Mouse (Mus musculus): Measurements from ENCODE around the gene Usp46. TPM values are rescaled to one million over a fixed set of nuclear protein-coding genes. Genes with fewer than 3 reads are reported as not detected.

Usp46 gene
- polyA plus RNA-seq, 1 experiment from 2014 or later: 37.7 TPM

DNA sequence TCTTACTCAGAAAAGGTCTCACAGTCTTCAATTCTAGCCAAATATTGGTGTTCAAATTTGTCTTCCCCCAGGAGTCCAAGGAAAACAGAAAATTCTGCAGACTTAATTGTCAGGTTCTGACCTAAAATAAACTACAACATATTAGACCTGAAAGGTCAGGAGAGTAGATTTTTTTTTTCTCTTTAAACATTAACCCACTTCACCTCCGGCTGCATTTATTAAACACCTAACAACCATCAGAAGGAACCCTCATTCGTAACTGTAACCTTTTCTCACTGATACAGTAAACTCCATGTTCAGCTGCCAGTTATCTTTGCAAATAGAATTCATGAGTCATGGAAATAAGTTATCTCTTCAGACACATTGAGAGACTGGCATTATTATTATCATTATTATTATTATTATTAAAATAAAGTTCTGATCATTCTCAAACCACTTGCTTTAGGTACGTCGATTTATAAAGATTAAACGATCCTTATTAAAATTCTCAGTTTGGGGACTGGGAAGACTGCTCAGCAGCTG lies 4.9 kb downstream of the Usp46 start:
- Histone ChIP-seq H3K27me3 (replicated peaks; ENCODE audit: control insufficient read depth, insufficient read depth, low read length) (no peaks in the 10 kb centered on the region), H3K4me1 (ENCODE audit: control insufficient read depth, insufficient read depth, low read depth, low read length) (peaks cover 25% of the 10 kb centered on the region), H3K27ac (ENCODE audit: low read depth, low read length) (no peak overlapping the region), H3K9me3 (ENCODE audit: control insufficient read depth, low read length) (no peaks in the 10 kb centered on the region), H3K4me2 (ENCODE audit: low read length) (no peak overlapping the region), H3K4me3 (ENCODE audit: low read length) (no peak overlapping the region), H3K36me3 (ENCODE audit: control insufficient read depth, insufficient read depth, low read length) (no peaks in the 10 kb centered on the region), H3K9ac (ENCODE audit: low read depth, low read length) (no peak overlapping the region)
- ATAC-seq: no peak
- 93% methylated on average over 5 of the region's 5 CpGs for WGBS

GRCm38 (mm10) chr5:74062266-74062665 lies 6.0 kb downstream of the Usp46 start:
- no peak for ATAC-seq
- Histone ChIP-seq H3K4me3 (ENCODE audit: low read length) (no peak overlapping the region), H3K4me1 (ENCODE audit: control insufficient read depth, insufficient read depth, low read depth, low read length) (peaks cover 23% of the 10 kb centered on the region), H3K9ac (ENCODE audit: low read depth, low read length) (no peak overlapping the region), H3K27me3 (replicated peaks; ENCODE audit: control insufficient read depth, insufficient read depth, low read length) (no peaks in the 10 kb centered on the region), H3K9me3 (ENCODE audit: control insufficient read depth, low read length) (no peaks in the 10 kb centered on the region), H3K4me2 (ENCODE audit: low read length) (no peak overlapping the region), H3K36me3 (ENCODE audit: control insufficient read depth, insufficient read depth, low read length) (no peaks in the 10 kb centered on the region), H3K27ac (ENCODE audit: low read depth, low read length) (no peak overlapping the region)
- WGBS: 82% methylated on average over 7 of the region's 7 CpGs

- Histone ChIP-seq H3K4me3 (ENCODE audit: low read length) (no peak overlapping the region), H3K9me3 (ENCODE audit: control insufficient read depth, low read length) (no peaks in the 10 kb centered on the region), H3K36me3 (ENCODE audit: control insufficient read depth, insufficient read depth, low read length) (no peaks in the 10 kb centered on the region), H3K27ac (ENCODE audit: low read depth, low read length) (no peak overlapping the region), H3K4me1 (ENCODE audit: control insufficient read depth, insufficient read depth, low read depth, low read length) (peaks cover 16% of the 10 kb centered on the region), H3K4me2 (ENCODE audit: low read length) (peak overlapping the region; percentile 0), H3K27me3 (replicated peaks; ENCODE audit: control insufficient read depth, insufficient read depth, low read length) (no peaks in the 10 kb centered on the region), H3K9ac (ENCODE audit: low read depth, low read length) (no peak overlapping the region)
- no peak for ATAC-seq
- 56% methylated on average over 18 of the region's 18 CpGs for WGBS
These were observed 6.7 kb downstream of the Usp46 start for GRCm38 (mm10) chr5:74061408-74062047.

GRCm38 (mm10) chr5:74052171-74052909 lies 15.9 kb downstream of the Usp46 start:
- Histone ChIP-seq H3K27me3 (replicated peaks; ENCODE audit: control insufficient read depth, insufficient read depth, low read length) (no peaks in the 10 kb centered on the region), H3K9me3 (ENCODE audit: control insufficient read depth, low read length) (no peaks in the 10 kb centered on the region), H3K9ac (ENCODE audit: low read depth, low read length) (no peak overlapping the region), H3K27ac (ENCODE audit: low read depth, low read length) (peak overlapping the region; percentile 4), H3K4me2 (ENCODE audit: low read length) (0 out of 2 replicates have a peak overlapping the region, but pooled peaks have one; percentile 6), H3K4me1 (ENCODE audit: control insufficient read depth, insufficient read depth, low read depth, low read length) (peaks cover 16% of the 10 kb centered on the region), H3K4me3 (ENCODE audit: low read length) (no peak overlapping the region), H3K36me3 (ENCODE audit: control insufficient read depth, insufficient read depth, low read length) (no peaks in the 10 kb centered on the region)
- WGBS: 62% methylated on average over 15 of the region's 15 CpGs
- ATAC-seq: peak; percentile 48

DNA sequence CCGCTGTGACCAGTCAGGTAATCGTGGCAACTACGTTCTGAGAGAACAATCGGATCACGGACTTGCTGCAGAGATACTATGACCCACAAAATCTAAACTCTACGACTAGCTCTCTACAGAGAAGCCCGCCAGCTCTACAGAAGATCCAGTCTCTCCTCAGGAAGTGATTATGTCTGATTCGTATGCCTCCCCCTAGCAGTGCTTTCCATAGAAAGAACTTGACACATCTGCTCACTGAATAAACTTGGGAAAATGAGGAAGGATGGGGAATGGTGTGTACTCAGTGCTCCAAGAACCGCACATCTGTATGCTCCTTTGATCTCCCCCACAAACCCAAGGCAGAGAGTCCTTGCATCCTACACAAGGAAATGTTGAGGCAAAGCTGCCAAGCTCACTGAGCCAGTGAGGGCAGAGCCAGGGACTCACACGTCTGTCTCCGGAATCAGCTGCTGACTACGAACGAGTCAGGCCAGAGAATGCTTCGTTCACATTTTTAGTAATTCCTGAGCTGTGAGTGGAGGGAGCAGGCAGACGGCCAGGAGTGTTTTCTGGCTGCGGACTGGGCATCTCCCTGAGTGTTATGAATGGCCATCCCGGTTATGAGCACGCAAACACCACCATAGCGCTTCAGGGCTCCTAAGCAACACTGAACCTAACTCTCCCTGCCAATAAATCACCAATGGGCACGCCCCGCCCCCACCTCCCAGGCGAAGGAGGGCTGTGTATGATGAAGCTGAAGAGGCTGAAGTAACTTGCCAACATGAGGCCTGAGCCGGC lies 16.6 kb downstream of the Usp46 start:
- Histone ChIP-seq H3K4me3 (ENCODE audit: low read length) (no peak overlapping the region), H3K27me3 (replicated peaks; ENCODE audit: control insufficient read depth, insufficient read depth, low read length) (no peaks in the 10 kb centered on the region), H3K27ac (ENCODE audit: low read depth, low read length) (peak overlapping the region; percentile 4), H3K36me3 (ENCODE audit: control insufficient read depth, insufficient read depth, low read length) (no peaks in the 10 kb centered on the region), H3K4me2 (ENCODE audit: low read length) (0 out of 2 replicates have a peak overlapping the region, but pooled peaks have one; percentile 6), H3K9ac (ENCODE audit: low read depth, low read length) (no peak overlapping the region), H3K4me1 (ENCODE audit: control insufficient read depth, insufficient read depth, low read depth, low read length) (peaks cover 16% of the 10 kb centered on the region), H3K9me3 (ENCODE audit: control insufficient read depth, low read length) (no peaks in the 10 kb centered on the region)
- 73% methylated on average over 23 of the region's 23 CpGs for WGBS
- peak; percentile 60 for ATAC-seq

GRCm38 (mm10) chr5:74050903-74051302 lies 17.3 kb downstream of the Usp46 start:
- H3K9me3 ChIP-seq (ENCODE audit: control insufficient read depth, low read length): no peaks in the 10 kb centered on the region
- no peaks in the 10 kb centered on the region for H3K27me3 ChIP-seq (replicated peaks; ENCODE audit: control insufficient read depth, insufficient read depth, low read length)
- H3K27ac ChIP-seq (ENCODE audit: low read depth, low read length): no peak overlapping the region
- ATAC-seq: peak; percentile 18; the same call in 1 of the 2 replicates
- WGBS: 91% methylated on average over 2 of the region's 2 CpGs
- no peak overlapping the region for H3K4me3 ChIP-seq (ENCODE audit: low read length)
- no peak overlapping the region for H3K4me2 ChIP-seq (ENCODE audit: low read length)
- no peaks in the 10 kb centered on the region for H3K36me3 ChIP-seq (ENCODE audit: control insufficient read depth, insufficient read depth, low read length)
- no peak overlapping the region for H3K9ac ChIP-seq (ENCODE audit: low read depth, low read length)
- peaks cover 16% of the 10 kb centered on the region for H3K4me1 ChIP-seq (ENCODE audit: control insufficient read depth, insufficient read depth, low read depth, low read length)

DNA sequence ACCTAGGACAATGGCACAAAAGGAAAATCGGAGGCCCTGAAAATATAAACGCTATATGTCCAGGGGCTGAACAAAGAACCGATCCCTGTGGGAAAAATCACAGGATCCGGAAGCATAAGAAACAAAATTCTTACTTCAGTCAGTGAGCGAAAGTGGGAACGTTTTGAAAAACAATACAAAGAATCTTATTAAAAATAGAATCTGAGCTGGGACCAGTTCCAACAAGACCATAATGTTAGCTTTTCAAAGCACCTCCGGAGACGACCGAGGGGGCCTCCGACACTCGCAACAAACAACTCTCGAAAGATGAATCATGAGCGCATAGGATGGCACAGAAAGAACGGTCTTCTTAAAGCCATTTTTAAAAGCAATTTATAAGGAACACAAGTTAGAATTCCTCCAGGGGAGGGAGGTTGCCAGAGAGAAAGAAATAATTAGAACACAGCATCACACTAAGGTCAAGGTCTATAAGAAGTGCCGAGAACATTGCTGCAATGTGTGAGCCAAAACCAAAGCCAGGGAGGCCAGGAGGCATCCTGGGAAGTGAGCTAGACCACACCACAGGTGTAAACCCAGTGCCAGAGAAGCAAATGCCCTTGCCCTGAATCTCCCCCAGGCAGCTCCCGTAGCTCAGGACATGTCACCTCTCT lies 19.3 kb downstream of the Usp46 start:
- Histone ChIP-seq H3K4me2 (ENCODE audit: low read length) (no peak overlapping the region), H3K4me1 (ENCODE audit: control insufficient read depth, insufficient read depth, low read depth, low read length) (peaks cover 23% of the 10 kb centered on the region), H3K27ac (ENCODE audit: low read depth, low read length) (no peak overlapping the region), H3K9ac (ENCODE audit: low read depth, low read length) (no peak overlapping the region), H3K27me3 (replicated peaks; ENCODE audit: control insufficient read depth, insufficient read depth, low read length) (no peaks in the 10 kb centered on the region), H3K36me3 (ENCODE audit: control insufficient read depth, insufficient read depth, low read length) (no peaks in the 10 kb centered on the region), H3K4me3 (ENCODE audit: low read length) (no peak overlapping the region), H3K9me3 (ENCODE audit: control insufficient read depth, low read length) (no peaks in the 10 kb centered on the region)
- no peak for ATAC-seq
- WGBS: 64% methylated on average over 16 of the region's 16 CpGs

GRCm38 (mm10) chr5:74044591-74044990 lies 23.6 kb downstream of the Usp46 start:
- Histone ChIP-seq H3K9ac (ENCODE audit: low read depth, low read length) (no peak overlapping the region), H3K4me2 (ENCODE audit: low read length) (no peak overlapping the region), H3K9me3 (ENCODE audit: control insufficient read depth, low read length) (no peaks in the 10 kb centered on the region), H3K36me3 (ENCODE audit: control insufficient read depth, insufficient read depth, low read length) (no peaks in the 10 kb centered on the region), H3K4me3 (ENCODE audit: low read length) (no peak overlapping the region), H3K27ac (ENCODE audit: low read depth, low read length) (no peak overlapping the region), H3K27me3 (replicated peaks; ENCODE audit: control insufficient read depth, insufficient read depth, low read length) (no peaks in the 10 kb centered on the region), H3K4me1 (ENCODE audit: control insufficient read depth, insufficient read depth, low read depth, low read length) (peaks cover 9% of the 10 kb centered on the region; the same call in 1 of the 2 replicates)
- ATAC-seq: no peak
- WGBS: 73% methylated on average over 7 of the region's 7 CpGs
